Mouse (Mus musculus): ENCODE results near the gene Syk. TPM values are rescaled to one million over a fixed set of nuclear protein-coding genes. Genes with fewer than 3 reads are reported as not detected.

The Syk gene
- total RNA-seq, 2 experiments from 2014 or later, result 16.1 to 21.1 TPM

DNA sequence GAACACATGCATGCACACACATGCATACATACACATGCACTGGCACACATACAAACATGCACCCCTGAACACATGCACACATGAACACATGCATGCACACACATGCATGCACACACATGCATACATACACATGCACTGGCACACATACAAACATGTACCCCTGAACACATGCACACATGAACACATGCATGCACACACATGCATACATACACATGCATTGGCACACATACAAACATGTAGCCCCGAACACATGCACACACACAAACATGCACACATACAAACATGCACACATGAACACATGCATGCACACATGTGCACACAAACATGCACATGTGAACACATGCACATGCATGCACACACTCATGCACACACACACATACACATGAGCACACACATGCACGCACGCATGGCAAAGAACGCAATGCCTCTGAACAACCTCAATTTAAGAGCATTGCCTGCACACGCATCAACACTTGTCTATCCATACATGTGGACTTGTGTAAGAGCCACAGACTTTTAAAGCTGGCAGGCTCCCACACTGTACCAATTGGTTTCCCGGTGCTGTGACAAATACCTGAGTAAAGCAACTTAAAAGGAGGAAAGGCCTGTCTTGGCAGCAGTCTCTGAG is 66.9 kb downstream of the Syk start:
- DNase-seq, result no peak

DNA sequence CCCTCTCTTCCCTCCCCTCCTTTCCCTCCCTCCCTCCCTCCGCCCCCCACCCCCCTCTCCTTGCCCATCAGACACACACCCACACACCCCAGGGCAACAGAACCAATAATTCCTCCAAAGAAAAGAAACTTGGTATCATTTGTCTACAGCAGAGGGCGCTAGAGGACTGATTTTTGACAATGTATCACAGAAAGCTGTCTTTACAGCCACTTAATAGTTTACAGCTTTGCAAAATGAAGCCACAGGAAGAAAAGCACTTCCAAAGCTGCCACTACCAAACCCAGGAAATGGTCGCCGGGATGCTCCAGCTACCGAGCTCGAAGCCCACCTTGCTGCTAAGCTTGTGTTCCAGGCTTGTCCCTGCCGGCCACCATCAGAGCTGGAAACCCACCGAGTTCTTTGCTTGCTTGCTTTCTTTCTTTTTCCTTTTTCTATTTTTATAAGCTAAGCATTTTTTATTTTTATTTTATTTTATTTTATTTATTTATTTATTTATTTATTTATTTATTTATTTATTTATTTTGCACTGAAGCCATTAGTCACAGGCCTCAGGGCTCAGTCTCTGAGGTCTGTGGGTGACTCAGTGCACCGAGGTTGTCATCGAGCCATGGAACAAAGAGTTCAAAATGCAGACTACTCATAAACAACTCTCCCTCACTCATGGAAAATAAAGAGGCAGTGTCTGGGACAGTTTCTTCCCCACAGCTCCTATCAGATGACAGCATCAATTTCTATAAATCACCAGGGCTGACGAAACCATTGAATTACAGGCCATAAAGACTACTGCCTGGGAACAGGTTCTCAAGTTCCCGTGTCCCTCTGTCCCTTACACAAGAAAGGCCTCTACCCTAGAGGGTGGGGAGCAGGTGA is 68.6 kb downstream of the Syk start:
- DNase-seq, result peak; percentile 46 to 78

DNA sequence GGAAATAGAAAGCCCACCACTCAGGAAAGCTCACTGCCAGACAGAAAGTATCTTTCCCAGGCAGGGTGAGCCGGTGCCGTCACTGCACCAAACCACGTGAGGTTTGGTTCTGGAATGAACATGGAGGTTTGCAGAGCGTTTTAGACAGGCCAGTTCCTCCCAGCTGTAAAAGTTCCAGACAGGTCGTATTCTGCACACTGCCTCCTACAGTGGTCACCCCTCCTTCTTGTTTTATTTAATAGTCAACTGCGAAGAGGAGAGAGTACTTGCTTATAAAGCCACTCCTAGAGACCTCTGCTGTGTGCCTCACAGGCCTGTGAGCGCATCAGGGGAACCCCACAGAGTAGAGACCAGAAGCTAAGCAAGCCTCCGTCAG is 69.3 kb downstream of the Syk start:
- no peak for DNase-seq

DNA sequence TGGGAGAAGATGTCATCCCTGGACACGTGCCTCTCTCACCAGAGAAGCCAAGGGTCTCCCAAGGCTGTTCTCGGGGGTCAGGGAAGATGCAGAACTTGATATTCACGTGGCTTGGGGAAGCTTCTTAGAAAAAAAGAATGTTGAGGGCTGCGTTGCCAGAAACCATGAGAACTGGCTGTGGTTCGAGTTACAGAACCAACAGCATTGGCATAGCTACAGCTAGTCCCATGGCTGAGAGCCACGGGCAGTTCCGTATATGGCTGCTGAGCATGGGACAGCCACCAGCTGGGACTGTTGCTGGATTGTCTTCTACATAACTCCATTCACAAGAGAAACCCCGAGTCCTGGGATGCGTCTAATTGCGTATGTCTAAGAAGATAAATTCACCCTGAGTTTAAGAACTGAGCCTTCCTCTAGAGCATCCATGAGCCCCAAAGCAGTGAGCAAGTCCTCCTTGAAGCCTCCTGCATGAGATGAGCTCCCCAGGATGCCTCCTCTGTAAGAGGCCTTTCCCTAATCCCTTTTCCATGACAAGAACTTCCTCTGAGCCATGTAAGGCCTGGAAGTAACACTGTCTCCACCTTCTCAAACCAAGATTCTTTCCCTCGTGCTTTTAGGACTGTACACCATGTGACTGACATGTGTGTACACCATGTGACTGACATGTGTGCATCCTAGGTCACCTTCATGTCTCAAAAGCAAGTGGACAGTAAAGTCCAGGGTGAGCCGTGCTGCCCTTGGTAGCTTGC is 71.3 kb downstream of the Syk start:
- DNase-seq, result peak; percentile 49 to 58

DNA sequence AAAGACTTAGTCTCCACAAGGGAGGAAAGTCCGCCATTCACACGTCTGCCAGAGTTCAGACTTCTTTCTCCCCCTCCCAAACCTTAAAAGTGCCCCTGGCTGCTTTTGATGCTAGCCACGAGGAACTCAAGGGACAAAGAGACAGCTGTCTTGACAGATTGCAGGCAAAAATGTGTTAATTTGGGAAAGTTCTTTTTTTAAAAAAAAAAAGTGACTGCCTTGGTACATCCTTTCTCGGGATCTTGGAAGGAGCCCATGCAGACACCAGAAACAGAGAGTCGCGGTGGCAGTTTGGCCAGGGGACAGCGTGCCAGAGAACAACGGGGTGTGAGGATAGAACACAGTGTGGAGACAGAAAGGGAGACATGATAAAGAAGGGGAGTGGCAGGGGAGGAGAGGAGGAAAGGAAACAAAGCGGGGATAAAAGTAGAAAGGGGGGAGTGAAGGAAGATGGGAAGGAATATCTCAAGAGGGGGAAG is 71.9 kb downstream of the Syk start:
- DNase-seq, result no peak

DNA sequence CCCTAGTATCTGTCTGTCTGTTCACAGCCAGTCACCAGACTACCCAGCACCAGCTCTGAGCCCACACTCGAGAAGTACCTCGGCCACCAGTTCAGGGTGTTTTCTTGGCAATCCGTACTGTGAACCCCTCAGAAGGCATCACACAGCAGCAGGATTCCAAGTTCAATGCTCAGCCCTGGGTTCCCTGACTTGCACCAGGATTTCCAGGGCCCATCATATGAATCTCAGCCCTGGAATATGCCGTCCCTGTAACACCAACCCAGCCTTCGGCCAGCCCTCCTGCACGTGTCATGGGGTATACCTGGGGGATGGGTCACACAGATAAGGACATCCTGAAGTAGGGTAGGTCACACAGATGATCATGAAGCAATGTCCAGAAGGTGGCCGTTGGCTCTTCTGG is 75.0 kb downstream of the Syk start:
- DNase-seq, result no peak

DNA sequence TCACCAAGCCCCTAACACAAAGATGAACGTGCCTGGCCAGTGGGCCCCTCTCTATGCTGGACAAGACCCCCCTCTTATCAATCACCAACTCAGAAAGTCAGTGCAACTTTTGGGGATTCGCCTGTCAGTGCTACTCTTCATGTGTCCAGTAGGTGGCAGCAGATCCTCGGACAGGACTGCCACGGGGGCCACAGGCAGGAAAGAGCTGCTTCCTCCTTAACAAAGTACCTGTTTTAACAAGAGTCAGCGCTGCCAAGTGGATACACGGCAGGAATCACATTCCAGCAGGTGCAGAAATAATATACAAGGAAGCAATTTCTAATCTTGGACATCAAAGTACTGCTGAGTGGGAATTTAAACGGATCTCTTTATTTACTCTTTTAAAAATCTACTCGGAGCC is 75.5 kb downstream of the Syk start:
- peak; percentile 34 to 66 for DNase-seq

DNA sequence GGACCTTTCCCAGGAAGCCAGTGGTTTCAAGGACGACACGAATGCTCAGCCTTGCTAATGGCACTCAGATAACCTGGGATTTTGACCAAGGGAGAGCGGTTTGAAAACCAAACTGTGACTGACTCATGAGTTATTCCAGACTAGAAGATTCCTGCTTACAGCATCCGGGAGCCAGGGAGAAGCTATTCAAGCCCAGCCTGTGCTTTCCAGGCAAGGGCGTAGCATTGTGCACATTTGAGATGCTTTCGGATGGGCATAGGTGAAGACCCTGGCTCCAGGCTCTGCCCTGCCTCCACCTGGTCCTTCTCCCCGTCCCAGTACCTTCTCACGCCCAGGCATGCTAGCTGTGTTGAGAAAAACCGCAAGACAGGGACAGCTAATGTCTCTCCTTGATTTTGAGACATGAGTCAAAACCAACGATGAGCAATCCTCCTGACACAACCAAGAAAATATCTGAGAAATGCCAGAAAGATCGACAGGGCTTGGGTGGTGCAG is 76.2 kb downstream of the Syk start:
- DNase-seq, result no peak

DNA sequence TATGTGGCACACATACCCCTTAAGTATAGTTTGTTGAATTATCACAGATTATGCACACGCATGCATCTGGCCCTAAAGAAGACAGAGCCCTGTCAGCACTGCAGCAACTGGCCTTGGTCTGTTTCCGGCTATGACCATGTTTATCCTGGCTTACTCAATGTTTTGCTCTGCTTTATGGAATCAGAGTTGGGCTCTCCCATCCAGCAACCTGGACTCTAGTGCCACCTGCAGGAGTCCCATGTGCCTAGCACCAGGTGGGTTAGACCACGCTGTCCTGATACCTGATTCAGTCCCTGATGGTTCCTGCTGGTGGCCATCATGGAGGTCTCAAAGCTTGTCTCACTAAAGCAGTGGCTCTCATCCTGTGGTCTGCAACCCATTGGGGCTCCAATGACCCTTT is 86.9 kb downstream of the Syk start:
- no peak for DNase-seq

DNA sequence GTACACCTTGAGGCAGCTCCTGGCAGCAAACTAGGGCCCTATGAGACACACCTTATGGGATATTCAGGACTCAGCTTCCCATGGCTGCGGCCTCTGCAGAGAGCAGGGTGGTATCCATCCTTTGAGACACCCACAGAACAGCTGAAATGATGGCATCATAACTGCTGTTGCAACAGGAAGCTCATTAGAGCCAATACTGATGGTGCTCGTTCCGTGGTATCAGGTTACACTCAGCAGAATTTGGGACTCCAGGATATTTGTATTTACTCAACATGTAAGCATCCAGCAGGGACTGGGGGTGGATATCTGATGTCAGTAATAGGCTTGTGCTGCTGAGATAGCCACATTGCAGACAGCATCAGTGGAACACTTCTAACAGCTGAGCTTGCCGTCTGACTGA is 90.3 kb downstream of the Syk start:
- DNase-seq, result no peak

DNA sequence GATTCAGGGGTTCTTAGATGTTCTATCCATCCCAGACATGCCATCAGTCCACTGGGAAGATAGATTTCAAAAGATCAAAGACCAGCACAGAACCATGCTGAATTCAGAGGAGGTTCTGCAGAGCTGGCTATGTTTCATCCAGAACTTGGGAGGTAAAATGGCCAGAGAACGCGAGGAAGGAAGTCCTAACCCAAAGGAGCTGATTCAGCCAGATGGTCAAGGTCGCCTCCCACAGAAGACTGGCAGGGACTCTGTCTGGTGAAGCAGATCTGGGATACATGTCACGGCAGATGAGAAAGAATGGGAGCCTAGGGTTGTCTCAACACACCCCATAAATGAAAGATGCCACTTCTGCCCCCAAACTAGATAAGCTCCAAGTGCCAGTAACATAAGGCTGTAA is 90.9 kb downstream of the Syk start:
- no peak for DNase-seq

DNA sequence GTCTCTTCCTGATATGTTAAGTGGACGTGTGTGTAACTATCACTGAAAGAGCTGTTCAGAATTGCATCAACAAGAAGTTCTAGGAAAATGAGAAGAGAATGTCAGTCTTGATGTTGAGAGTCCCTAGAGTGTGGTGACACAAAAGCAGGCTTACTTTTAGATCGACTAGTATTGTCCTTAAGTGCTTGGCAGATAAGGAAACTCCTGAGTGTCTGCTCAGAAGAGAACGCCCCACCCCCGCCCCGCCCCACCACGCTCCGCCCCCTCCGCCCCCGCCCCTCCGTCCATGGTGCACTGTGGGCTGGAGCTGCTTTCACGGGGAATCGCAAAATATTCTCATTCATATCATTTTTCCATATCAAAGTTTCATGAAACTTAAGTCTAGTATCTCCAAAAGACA is 91.9 kb downstream of the Syk start:
- DNase-seq, result no peak

DNA sequence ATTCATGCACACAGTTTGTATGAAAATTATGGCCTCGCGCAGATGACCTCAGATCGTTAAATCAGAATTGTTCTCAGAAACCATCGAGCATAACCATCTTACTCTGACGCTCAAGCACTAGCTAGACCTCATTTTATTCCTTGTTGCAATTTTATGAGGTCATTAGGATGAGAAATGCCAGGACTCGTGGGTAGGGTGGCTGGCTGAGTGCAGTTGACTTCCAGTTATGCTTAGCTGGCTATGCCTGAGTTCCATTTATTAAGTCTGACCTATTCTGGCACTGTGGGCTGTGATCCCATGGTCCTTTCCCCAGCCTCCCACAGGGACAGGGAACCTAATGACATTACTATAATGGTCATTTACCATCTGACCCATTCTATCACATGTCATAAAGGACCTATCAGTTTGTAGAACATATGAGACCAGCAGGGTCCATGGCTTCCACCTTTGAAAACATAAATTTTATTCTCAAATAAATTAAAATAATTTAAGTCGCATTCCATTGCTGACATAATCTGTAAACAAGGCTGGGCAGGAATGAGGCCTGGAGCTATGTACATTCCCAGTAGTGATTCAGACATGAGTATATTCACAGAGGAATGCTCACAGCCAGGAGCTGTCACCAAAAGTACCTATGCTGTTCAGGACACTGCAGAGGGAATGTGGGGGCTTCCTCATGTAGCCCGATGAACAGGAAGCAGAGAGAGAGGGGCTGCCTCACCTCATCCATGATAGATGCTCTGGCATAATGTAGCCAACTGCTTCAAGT is 92.7 kb downstream of the Syk start:
- DNase-seq, result no peak

DNA sequence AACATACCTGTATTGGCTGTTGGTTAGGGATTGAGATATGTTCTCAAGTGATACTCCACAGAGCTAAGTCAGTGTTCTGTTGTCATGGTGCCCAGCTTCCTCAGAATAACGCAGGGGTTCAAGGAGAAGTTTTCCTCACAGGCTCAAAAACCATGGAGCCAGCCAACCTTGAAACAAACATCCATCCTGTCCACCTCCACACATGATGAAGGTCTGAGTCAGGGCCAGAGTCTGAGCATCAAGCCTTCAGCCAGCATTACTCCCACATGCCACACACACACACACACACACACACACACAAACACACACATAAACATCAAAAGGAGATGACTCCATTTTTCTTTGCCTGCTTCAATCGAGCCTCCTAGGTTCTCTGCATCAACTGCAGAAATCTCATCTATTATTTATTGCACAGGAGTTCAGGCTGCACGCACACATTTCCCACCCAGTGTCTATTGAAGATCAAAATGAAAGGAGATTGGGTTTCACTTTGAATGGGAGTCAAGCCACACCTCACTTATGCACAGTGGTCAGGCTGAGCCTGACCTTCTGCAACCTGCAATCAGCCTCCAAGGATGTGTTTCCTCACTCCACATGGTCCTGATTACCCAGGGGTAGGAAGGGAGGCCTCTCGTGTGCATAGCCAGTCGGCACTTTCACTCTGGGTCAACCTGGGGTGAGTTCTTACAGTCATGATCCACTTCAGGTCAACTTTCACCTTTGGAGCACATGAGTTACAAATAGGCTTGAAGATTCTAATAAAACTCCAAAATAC is 93.9 kb downstream of the Syk start:
- no peak for DNase-seq

DNA sequence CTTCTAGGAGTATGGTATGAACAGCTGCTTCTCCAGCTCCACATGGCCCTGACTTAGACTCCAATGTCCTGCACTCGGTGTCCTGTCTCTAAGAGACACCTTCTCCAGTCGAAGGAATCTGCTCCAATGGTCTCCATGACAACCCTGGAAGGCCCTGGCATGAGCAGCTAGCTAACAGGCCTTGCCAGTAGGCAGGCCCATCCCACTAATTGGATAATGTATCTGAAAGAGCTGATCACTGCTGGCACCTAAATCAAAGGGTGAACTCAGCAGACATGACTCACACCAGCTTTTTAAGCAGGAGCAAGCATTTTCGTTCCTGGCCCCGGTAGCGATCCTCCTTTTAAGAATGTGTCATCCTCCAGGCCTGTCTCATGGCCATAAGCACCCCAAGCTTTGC is 96.9 kb downstream of the Syk start:
- DNase-seq, result no peak

DNA sequence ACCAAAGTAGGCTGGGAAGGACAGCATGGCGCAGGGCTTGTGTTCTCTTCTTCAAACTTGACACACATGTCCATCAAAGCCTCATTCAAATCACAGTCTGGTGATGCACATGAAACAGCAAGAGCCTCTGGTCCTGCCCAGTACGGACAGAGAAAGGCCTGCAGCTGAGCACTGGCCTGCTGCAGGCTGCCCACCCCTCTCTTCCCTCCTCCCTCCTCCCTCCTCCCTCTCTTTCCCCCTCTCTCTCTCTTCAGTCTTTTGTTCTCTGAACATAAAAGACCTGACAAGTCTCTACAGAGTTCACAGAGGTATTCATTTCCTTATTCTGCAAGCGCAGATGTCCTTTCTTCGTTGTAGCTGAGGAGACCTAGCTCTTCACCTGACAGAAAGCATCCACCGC is 99.1 kb downstream of the Syk start:
- DNase-seq, result no peak

DNA sequence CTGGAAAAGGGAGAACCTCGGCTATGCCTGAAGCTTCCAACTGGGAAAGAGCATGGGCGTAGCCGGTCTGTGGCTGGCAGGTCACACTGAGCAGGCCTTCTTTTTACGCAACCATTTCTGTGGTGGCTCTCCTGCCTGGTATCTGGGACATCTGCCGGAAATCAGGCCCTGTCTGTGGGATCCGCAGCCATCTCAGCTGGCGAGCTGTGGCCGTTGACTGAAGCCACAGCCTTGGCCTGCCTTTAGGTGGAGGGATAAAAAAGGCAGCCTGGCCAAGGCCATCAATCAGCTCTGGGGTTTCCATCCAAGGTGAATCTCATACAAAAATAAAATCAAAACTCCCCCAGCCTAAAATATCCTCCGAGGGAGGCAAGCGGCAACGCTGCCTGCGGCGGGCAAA is 107.5 kb downstream of the Syk start:
- no peak for DNase-seq

DNA sequence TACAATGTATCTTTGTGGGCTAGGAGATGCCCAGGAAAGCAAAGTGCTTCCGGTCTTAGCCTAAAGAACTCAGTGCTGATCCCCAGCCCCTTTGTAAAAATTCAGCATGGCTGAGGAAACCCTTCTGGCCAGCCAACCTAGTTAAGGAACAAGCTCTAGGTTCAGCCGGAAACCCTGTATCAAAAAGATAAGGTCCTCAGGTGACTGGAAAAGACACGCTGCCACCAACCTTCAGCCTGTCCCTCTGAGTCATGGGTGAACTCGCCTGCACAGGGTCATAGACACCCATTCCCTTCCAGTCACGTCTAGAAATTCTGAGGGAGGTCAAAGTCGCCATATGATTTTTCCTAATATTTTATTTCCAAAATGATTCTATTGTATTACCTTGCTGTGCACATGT is 109.3 kb downstream of the Syk start:
- no peak for DNase-seq

DNA sequence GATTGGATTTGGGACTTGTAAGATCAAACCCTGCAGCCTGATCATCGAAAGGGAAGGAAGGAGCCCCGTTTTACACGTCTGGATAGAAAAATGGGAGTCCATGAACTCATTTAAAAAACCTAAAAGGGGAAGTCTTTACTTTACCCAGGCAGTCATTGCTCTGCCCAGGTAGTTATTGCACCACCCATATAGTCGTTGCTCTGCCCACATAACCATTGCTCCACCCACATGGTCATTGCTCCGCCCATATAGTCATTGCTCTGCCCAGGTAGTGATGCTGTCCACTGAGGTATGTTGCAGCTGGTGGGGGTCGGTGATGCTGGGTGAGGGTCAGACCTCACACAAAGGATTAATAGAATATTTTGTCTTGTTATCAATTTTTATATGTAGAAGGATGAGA is 111.9 kb downstream of the Syk start:
- DNase-seq, result no peak
